Mouse (Mus musculus) heart, embryonic 10.5 days (tissue): ENCODE measurements at regions not wholly inside any gene's neighbourhood (a gene's known extent, or its start where the extent isn't known, plus 50 kb on each side); places are given as distances from the start of the nearest gene placed in this dataset.

Experiments
- DNase-seq: peaks from one replicate; pipeline ENCODE4 v3.0.0-alpha.2; 2017; ENCODE audit warnings: low spot score
- H3K27ac ChIP-seq: fragments of 300-500 bp; sonication (generic); 2 replicates; pipeline ENCODE4 v1.5.1; 2016; ENCODE audit warnings: mild to moderate bottlenecking
- H3K27me3 ChIP-seq: fragments of 300-500 bp; sonication (generic); 2 replicates; pipeline ENCODE4 v1.6.1; 2016; ENCODE audit warnings: mild to moderate bottlenecking; ENCODE audit not compliant: poor library complexity, insufficient read depth, severe bottlenecking
- H3K36me3 ChIP-seq: fragments of 300-500 bp; sonication (generic); 2 replicates; pipeline ENCODE4 v1.6.1; 2016; ENCODE audit warnings: mild to moderate bottlenecking, moderate library complexity
- H3K4me1 ChIP-seq: fragments of 300-500 bp; sonication (generic); 2 replicates; pipeline ENCODE4 v1.6.1; 2016; ENCODE audit warnings: mild to moderate bottlenecking
- H3K4me3 ChIP-seq: fragments of 300-500 bp; sonication (generic); 2 replicates; pipeline ENCODE4 v1.5.1; 2016; ENCODE audit warnings: mild to moderate bottlenecking, moderate library complexity
- H3K9me3 ChIP-seq: fragments of 300-500 bp; sonication (generic); 2 replicates; pipeline ENCODE4 v1.6.1; 2016; ENCODE audit warnings: mild to moderate bottlenecking, moderate library complexity
- WGBS: fragments of 180-500 bp; shearing (Covaris S2); methylation state at CpG from one replicate; pipeline ENCODE4 v1.1.7; 2016; 5-methylcytosine and 5-hydroxymethylcytosine counted together

DNA sequence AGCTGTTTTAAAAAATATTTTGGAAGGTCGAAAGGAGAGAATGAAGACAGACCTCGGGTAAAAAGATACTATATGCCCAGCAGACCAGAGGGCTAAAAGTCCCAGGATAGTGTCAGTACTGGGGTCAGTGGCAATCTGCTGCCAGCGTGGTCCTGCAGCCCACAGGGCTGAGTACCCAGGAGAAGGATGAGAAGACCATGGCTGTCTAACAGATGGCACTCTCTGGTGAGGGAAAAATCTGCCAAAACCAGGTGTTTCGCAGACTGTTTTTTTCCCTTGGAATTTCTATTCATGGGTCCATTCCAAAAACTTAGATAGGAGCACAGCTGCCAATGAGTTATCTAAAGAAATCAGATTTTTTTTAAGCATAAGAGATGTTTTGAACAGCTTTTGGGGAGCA is 202.5 kb upstream of the Tyrp1 start:
- Histone ChIP-seq H3K4me3 (no peak overlapping the region), H3K27ac (no peak overlapping the region), H3K36me3 (no peaks in the 10 kb centered on the region), H3K27me3 (no peaks in the 10 kb centered on the region), H3K9me3 (no peaks in the 10 kb centered on the region), H3K4me1 (no peaks in the 10 kb centered on the region)
- no peak for DNase-seq
- 76% methylated on average over 4 of the region's 4 CpGs for WGBS

DNA sequence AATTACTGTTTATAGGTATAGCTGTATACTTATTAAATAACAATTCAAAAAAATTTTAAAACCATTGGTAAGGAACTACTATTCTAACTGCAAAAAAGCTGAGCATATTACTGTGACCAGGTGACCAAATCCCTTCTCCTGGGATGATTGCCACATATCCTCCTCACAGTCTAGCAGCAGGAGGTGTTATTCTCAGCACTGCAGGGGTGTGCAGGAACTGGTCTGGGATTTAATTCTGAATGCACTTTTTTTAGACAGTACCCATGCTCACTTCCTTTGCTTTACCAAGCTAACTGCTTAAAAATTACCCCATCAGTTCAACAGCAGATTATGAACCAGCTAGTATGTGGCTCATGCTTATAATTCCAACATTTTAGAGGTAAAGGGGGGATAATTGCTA is 195.5 kb upstream of the Tyrp1 start:
- Histone ChIP-seq H3K9me3 (no peaks in the 10 kb centered on the region), H3K27ac (no peak overlapping the region), H3K27me3 (no peaks in the 10 kb centered on the region), H3K36me3 (no peaks in the 10 kb centered on the region), H3K4me1 (no peaks in the 10 kb centered on the region), H3K4me3 (no peak overlapping the region)
- DNase-seq, result no peak
